Comparison of ENCODE assay signal across 9 mouse cellular contexts in the genomic region with DNA sequence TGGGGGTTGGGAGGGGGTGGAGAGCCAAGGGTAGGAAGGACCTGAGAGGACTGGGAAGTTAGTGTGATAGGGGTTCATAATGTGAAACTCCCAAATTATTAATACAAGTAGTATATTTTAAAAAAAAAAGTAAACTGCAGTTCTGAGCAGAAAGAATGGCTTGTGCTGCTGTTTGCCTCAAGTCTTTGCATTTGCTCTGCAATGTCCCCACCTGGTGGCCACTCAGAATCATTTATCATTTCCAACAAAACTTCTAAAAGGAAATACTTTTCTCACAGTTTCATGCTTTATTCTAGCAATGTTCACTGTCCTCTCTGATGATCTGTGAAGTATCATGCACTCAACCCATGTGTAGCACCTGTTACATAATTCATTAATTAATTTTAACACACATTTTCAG.
DNase-seq lines count a peak whose midpoint lies in the region; ATAC-seq lines count a peak whose summit lies in the region.
"Had no signal": no experiment of that assay in that cellular context is flagged by ENCODE, and none has a peak within 500 bp of the region (broad histone marks: within the 10 kb centered on the region; RNA-seq: fewer than 3 reads in every experiment).

No protein-coding gene starts in this region.

- no peak overlapping the region for H3K4me3 ChIP-seq in midbrain, embryonic 14.5 days (replicated peaks; ENCODE audit: low read depth, low read length)
- H3K4me3 ChIP-seq in midbrain, embryonic 16.5 days (ENCODE audit: low read depth, low read length), result no peak overlapping the region
- H3K4me3 ChIP-seq: limb, embryonic 13.5 days had no signal

- H3K27me3 ChIP-seq in midbrain, embryonic 14.5 days (ENCODE audit: control insufficient read depth, insufficient read depth, low read length), result no peaks in the 10 kb centered on the region
- no peaks in the 10 kb centered on the region for H3K27me3 ChIP-seq in midbrain, embryonic 16.5 days (ENCODE audit: control insufficient read depth, insufficient read depth, low read depth, low read length)
- H3K27me3 ChIP-seq: limb, embryonic 13.5 days had no signal

- no peaks in the 10 kb centered on the region for H3K4me1 ChIP-seq in midbrain, embryonic 14.5 days (ENCODE audit: control insufficient read depth, insufficient read depth, low read length)
- no peaks in the 10 kb centered on the region for H3K4me1 ChIP-seq in midbrain, embryonic 16.5 days (ENCODE audit: control insufficient read depth, insufficient read depth, low read length)
- H3K4me1 ChIP-seq: limb, embryonic 13.5 days had no signal

- DNase-seq in heart, postnatal 10 days, result peak; percentile 5 to 12
- no peak for DNase-seq in heart, adult 8-10 months (ENCODE audit: low spot score)
- peak; percentile 67 for DNase-seq in midbrain, embryonic 14.5 days
- peak; percentile 56 for DNase-seq in right cerebral cortex, postnatal 4 days
- DNase-seq in spleen, adult 12 weeks (ENCODE audit: low spot score), result no peak
- no peak for DNase-seq in gastrocnemius, postnatal 14 days

- no peak overlapping the region for H3K27ac ChIP-seq in midbrain, embryonic 14.5 days (replicated peaks; ENCODE audit: low read depth, low read length)
- no peak overlapping the region for H3K27ac ChIP-seq in midbrain, embryonic 16.5 days (ENCODE audit: low read length)
- H3K27ac ChIP-seq: limb, embryonic 13.5 days had no signal

- H3K9ac ChIP-seq in midbrain, embryonic 14.5 days (replicated peaks; ENCODE audit: low read length), result no peak overlapping the region
- no peak overlapping the region for H3K9ac ChIP-seq in midbrain, embryonic 16.5 days (ENCODE audit: low read depth, low read length)
- H3K9ac ChIP-seq: limb, embryonic 13.5 days had no signal

- intact Hi-C loops in heart, postnatal 10 days (cut with DNase I), result loop anchor here (1.0 to 10.0 kb wide), 4 partner anchors 378 to 872 kb away; no protein-coding TSS in a partner anchor
- intact Hi-C loops in gastrocnemius, postnatal 14 days (cut with DNase I; ENCODE audit: low total_unique reads), result loop anchor here (10.0 kb wide), 1 partner anchor 56 kb away; no protein-coding TSS in a partner anchor

- no peak overlapping the region for H3K4me2 ChIP-seq in midbrain, embryonic 14.5 days (ENCODE audit: low read length)
- H3K4me2 ChIP-seq in midbrain, embryonic 16.5 days (ENCODE audit: low read length), result no peak overlapping the region
- H3K4me2 ChIP-seq: limb, embryonic 13.5 days had no signal

- no peak for ATAC-seq in midbrain, embryonic 14.5 days (ENCODE audit: low FRiP score, low TSS enrichment)
- no peak for ATAC-seq in midbrain, embryonic 16.5 days
- ATAC-seq in common myeloid progenitor, adult 5-6 weeks (replicated peaks; ENCODE audit: low read depth, poor library complexity, severe bottlenecking), result peak; percentile 36; the same call in 1 of the 2 replicates

- no peaks in the 10 kb centered on the region for H3K36me3 ChIP-seq in midbrain, embryonic 14.5 days (ENCODE audit: control insufficient read depth, insufficient read depth, low read length)
- H3K36me3 ChIP-seq in midbrain, embryonic 16.5 days (ENCODE audit: control insufficient read depth, insufficient read depth, low read length), result no peaks in the 10 kb centered on the region
- H3K36me3 ChIP-seq: limb, embryonic 13.5 days had no signal

- H3K9me3 ChIP-seq in midbrain, embryonic 14.5 days (ENCODE audit: control insufficient read depth, low read length), result no peaks in the 10 kb centered on the region
- H3K9me3 ChIP-seq in midbrain, embryonic 16.5 days (replicated peaks; ENCODE audit: control insufficient read depth, low read length, poor library complexity, severe bottlenecking), result no peaks in the 10 kb centered on the region
- H3K9me3 ChIP-seq: limb, embryonic 13.5 days had no signal

Comparison
In these comparisons a context has a peak if more than half of its experiments do, and no peak if none do; other contexts are left out.
1. DNase-seq: peak in heart, postnatal 10 days (2 of 2), midbrain, embryonic 14.5 days (single experiment) and right cerebral cortex, postnatal 4 days (single experiment); none in heart, adult 8-10 months (single experiment), spleen, adult 12 weeks (single experiment) and gastrocnemius, postnatal 14 days (single experiment).